Mouse (Mus musculus): Measurements from ENCODE around the gene Brpf1.

DNA sequence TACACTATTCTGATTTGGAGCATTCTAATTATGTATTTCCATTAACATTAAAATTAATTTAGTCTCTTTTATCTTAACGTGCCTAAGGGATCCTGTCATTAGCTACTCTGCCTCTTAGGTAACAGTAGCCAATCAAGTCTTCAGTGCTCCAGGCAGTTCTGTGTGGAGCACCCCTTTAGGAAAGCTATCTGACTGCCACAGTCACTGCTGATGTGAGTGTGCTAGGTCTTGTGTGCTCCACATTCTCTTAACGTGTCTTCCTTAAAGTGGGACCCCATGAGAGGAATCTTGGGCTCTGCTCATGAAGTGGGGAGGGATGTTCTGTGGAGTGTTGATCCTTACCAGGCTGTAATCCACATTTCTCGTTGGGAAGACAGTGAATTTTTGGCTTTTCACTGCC lies 34.6 kb upstream of the Brpf1 start:
- no peak for TF ChIP-seq CTCF (IDR thresholded peaks at IDR 0.05; ENCODE audit: borderline replicate concordance, extremely low read depth, insufficient read depth, insufficient read length)
- no peak for TF ChIP-seq POLR2A (IDR thresholded peaks at IDR 0.05; ENCODE audit: borderline replicate concordance, extremely low read depth, insufficient read depth, insufficient read length, poor library complexity, severe bottlenecking)

Measured in brain, embryonic 14.5 days (tissue).